Mouse (Mus musculus) cerebellum, adult 9-10 months (tissue): ENCODE data around the gene Ccl22.

ENCODE experiments used
- DNase-seq: peaks from one replicate; pipeline ENCODE4 v3.0.0; 2022

Ccl22 gene

DNA sequence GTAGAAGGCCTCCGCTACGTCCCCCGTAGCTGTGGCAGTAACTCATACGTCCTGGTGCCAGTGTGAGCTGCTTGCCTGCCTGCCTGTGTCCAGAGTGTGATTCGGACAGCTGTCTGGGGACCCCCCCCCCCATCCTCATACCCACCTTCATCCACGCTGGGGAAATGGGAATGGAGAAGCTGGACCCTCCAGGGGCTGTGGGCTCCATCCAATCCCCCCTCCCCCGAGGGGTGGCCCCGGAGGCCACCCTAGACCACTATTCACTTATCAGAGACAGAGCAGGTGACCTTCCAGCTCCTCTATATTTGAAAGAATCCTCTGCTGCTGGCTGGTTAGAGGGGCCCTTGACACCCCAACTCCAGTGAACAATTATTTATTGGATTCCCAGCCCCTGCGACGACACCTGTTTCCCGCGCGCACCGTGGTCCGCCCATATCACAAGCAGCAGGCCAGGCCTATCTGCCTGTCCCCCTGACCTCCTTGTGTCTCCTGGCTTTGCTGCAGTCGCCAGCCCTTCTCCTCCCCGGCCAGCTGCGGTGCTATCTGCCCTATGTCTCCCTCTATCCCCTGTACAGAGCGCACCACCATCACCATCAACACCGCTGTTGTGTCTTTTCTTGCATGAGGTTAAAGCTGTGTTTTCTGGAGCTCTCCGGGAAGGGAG lies 35.2 kb downstream of the Ccl22 start:
- no peak for DNase-seq

- DNase-seq: peak; percentile 7
Measured at GRCm38 (mm10) chr8:94781155-94781837, 35.9 kb downstream of the Ccl22 start.

- DNase-seq: peak; percentile 0
Measured at GRCm38 (mm10) chr8:94781838-94782235, 36.4 kb downstream of the Ccl22 start.

GRCm38 (mm10) chr8:94783890-94784289 lies 38.5 kb downstream of the Ccl22 start:
- DNase-seq: no peak

- peak; percentile 46 for DNase-seq
Measured at GRCm38 (mm10) chr8:94785247-94785985, 40.0 kb downstream of the Ccl22 start.

DNA sequence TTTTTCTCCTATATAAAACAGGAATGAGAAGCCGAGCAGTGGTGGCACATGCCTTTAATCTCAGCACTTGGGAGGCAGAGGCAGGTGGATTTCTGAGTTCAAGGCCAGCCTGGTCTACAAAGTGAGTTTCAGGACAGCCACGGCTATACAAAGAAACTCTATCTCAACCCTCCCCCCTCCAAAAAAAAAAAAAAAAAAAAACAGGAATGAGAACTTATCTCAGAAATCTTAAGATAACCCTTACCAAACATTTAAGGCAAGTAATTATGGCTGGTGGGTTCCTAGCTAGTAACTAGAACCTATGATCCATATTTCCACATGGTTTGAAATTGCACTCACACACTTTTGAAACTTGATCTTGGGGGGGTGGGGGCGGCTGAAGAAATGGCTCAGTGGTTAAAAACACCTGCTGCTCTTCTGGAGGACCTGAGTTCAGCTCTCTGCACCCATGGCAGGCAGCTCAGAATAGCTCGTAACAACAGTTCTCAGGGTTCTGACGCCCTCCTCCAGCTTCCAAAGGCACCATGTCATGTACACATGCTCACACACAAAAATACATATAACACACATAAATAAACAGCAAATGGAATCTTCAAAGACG lies 40.7 kb downstream of the Ccl22 start:
- DNase-seq: no peak

DNA sequence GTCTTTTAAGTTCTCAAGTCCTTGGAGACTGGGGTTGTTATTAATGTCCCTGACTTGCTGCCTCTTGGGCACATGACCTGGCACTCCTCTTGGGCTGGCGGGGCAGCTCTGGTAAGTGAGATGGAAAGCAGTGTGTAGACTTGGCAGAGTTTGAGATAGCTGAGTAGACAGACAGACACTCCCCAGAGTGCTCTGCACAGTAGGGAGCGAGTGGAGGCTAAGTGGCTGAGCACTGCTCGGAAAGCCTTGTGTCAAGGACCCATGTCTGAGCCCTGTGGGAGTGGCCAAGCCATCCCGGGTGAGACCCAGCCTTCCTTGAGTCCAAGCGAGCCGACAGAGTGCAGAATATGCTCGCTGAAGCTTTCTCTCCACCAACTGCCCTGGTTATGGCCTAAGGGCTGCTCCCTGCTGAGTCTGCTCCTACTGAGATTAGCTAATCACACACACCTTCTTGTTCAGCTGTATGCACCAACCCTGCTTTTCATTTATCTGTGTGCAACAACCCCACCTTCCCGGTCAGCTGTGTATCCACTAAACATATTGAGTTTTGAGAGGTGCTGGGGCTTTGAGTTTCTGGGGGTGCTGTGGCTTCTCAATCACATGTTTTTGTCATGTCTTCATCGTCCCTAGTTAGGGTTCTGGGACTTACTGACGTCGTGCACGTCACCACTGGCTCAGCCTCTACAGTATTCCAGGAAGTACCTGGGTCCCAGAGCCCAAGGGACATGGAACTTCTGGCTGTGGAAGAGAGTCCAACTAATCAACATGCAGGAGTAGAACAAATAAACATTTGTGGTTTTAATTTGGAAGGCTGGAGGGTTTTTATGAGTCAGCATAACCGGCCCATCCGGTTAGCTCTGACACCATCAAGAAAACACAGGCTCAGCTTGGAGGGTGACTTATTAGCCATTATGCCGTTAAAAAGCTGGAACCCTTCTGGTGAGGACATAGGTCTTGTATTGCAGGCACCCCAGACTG lies 42.4 kb downstream of the Ccl22 start:
- no peak for DNase-seq

DNA sequence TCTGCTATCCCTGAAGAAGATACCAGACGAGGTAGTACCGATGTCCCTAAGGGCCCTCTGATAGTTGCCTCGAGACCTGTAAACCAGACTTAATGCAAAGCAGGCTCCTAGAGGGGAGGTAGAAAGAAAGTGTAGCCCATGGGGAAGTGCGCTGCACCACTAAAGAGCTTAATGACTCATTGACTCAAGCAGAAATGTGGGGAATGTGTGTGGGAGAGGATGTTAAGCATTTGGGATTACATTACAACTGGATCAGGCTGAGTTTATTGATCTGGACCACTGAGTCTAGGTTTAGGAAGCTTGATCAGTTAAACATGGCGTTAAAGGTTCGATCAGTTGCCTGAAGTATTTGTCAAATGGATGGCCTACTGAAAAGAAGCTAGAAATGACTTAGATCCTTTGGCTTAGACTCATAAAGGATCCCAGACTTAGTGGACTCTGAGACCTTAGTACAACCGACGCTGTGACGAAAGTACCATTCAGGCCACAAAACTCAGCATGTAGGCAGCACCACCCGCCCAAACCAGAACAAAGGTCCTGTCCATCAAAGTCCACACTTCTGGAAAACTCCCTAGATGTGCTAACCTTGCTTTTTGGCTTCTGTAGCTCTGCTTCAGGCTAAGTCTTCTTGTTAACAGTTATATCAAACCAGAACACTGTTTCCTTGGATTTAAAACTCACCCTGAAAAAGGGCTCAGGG lies 44.0 kb downstream of the Ccl22 start:
- DNase-seq: no peak

DNA sequence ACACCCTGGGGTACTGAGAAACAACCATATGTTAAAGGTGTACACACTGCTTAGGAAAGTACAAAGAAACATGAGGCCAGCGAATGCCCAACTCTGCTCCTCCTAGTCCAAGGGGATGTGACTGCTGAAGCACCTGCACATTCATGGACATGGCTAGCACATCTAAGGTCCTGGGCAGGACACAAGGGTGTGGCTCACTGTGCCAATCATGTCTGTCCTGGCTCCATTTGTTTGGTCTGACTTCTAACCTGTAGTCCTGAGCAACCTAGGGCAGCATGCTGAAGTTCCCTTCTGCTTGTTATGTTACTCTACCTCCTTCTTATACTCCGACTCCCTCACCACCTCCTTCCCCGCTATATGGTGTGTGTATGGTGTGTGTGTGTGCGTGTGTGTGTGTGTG lies 49.0 kb downstream of the Ccl22 start:
- no peak for DNase-seq

DNA sequence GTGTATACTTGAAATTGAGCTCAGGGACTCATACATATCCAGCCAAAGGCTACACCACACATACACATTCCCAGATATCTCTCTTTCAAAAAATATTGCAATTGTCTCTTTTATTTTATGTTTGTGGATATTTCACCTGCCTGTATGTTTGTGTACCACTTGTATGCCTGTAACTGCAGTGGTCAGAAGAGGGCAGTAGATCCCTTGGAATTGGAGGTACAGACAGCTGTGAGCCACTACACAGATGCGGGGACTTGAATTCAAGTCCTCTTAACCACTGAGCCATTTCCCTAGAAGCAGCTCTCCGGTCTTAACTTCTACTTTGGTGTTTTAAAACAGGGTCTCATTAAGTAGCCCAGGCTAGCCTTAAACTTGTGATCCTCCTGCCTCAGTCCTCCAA lies 49.4 kb downstream of the Ccl22 start:
- DNase-seq: no peak

DNA sequence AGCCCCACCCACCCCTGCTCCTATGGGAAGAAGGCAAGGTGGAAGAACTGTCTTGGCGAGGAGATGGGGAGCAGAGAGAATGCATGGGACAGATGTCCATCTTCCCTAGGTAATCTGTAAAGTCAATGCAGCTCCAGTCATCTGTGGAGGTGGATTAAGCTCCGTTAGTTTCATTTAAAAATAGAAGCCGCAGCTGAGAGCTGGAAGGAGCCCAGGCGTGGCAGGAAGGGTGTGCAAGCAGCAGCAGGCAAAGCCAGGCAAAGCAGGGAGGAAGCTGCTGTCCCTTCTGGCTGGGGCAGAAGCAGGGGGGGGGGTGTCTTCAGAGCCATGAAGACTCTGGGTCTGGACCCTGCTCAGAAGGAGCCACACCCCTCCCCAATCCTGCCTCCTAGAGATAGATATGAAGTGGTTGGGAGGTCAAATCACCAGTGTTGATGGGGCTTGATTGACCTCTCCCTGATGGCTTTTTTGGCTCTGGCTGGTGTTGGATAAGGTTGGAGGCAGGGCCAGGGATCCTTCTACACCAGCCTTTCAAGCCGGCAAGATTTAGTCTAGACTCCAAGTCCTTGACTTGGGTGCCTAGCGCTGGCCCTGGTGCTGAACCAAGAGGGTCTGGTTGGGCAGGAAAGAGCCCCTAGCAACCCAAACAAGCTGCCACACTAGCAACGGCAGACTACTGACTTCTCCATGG lies 55.0 kb downstream of the Ccl22 start:
- DNase-seq: no peak
